Mouse (Mus musculus): ENCODE results near the gene Brox. TPM values are rescaled to one million over a fixed set of nuclear protein-coding genes. Genes with fewer than 3 reads are reported as not detected.

The Brox gene
- polyA plus RNA-seq, 1 experiment from 2014 or later: 51.8 TPM

DNA sequence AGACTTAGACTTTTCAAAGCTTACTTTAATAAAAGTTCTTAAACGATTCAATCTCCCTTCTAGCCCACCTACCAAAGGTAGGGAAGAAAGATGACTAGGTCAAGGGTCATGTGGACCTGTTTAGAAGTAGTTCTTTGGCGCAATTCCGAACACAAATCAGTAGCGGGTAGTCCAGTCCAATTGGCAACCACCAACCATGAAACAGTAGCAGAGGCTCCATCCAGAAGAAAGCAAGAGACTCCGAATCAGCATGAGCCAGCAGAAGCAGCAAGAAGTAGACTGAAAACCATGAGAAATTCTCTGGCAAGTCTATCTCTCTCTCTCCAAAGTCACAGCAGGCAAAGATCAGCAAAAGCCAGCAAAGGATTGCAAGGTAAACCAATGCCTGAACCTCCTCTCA lies 60.6 kb downstream of the Brox start:
- ATAC-seq (replicated peaks; ENCODE audit: insufficient number of reproducible peaks, low FRiP score, low TSS enrichment, low read depth) (no peak), DNase-seq (ENCODE audit: low spot score) (no peak)
- Histone ChIP-seq H3K27me3 (ENCODE audit: control insufficient read depth, insufficient read depth, low read length) (no peaks in the 10 kb centered on the region), H3K27ac (replicated peaks; ENCODE audit: low read depth, low read length) (no peak overlapping the region), H3K36me3 (replicated peaks; ENCODE audit: control insufficient read depth, insufficient read depth, low read depth, low read length) (no peaks in the 10 kb centered on the region), H3K9me3 (replicated peaks; ENCODE audit: control insufficient read depth, low read length) (no peaks in the 10 kb centered on the region), H3K4me1 (ENCODE audit: control insufficient read depth, insufficient read depth, low read length) (no peaks in the 10 kb centered on the region), H3K4me3 (ENCODE audit: low read depth, low read length) (no peak overlapping the region), H3K4me2 (ENCODE audit: low read depth, low read length) (no peak overlapping the region), H3K9ac (replicated peaks; ENCODE audit: low read length) (no peak overlapping the region)
- whole genome bisulfite sequencing: 91% methylated on average over 5 of the region's 5 CpGs

DNA sequence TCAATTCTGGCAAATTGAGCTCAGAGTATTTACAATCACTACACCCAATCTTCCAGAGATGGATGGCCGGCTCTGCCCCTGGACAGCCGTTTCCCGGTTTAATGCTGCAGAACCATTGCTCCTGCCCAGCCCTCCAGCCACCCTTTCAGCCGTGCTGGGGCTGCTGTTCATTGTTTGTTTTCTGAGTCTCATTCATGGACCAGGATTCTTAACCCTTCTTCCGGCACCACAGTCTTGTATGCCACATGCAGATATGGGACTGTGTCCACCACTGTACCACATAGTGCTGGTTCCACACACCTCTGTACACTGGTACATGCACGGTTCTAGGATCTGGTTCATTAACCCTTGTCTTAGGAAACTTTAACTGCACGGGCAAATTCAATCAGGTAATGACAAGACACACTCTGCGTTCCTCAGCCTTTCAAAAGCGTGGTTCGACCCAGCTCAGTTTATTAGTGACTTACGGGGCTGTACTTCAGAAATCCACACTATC lies 63.3 kb downstream of the Brox start:
- Histone ChIP-seq H3K36me3 (replicated peaks; ENCODE audit: control insufficient read depth, insufficient read depth, low read depth, low read length) (no peaks in the 10 kb centered on the region), H3K4me3 (ENCODE audit: low read depth, low read length) (no peak overlapping the region), H3K4me1 (ENCODE audit: control insufficient read depth, insufficient read depth, low read length) (no peaks in the 10 kb centered on the region), H3K9me3 (replicated peaks; ENCODE audit: control insufficient read depth, low read length) (no peaks in the 10 kb centered on the region), H3K27ac (replicated peaks; ENCODE audit: low read depth, low read length) (no peak overlapping the region), H3K4me2 (ENCODE audit: low read depth, low read length) (no peak overlapping the region), H3K27me3 (ENCODE audit: control insufficient read depth, insufficient read depth, low read length) (no peaks in the 10 kb centered on the region), H3K9ac (replicated peaks; ENCODE audit: low read length) (no peak overlapping the region)
- no peak for DNase-seq (ENCODE audit: low spot score)
- ATAC-seq (replicated peaks; ENCODE audit: insufficient number of reproducible peaks, low FRiP score, low TSS enrichment, low read depth): no peak
- 80% methylated on average over 11 of the region's 11 CpGs for WGBS

GRCm38 (mm10) chr1:183232985-183233678 lies 63.9 kb downstream of the Brox start:
- DNase-seq (ENCODE audit: low spot score) (no peak), ATAC-seq (replicated peaks; ENCODE audit: insufficient number of reproducible peaks, low FRiP score, low TSS enrichment, low read depth) (no peak)
- WGBS: 78% methylated on average over 7 of the region's 7 CpGs
- Histone ChIP-seq H3K36me3 (replicated peaks; ENCODE audit: control insufficient read depth, insufficient read depth, low read depth, low read length) (no peaks in the 10 kb centered on the region), H3K4me1 (ENCODE audit: control insufficient read depth, insufficient read depth, low read length) (no peaks in the 10 kb centered on the region), H3K9ac (replicated peaks; ENCODE audit: low read length) (no peak overlapping the region), H3K27ac (replicated peaks; ENCODE audit: low read depth, low read length) (no peak overlapping the region), H3K4me3 (ENCODE audit: low read depth, low read length) (no peak overlapping the region), H3K27me3 (ENCODE audit: control insufficient read depth, insufficient read depth, low read length) (no peaks in the 10 kb centered on the region), H3K9me3 (replicated peaks; ENCODE audit: control insufficient read depth, low read length) (no peaks in the 10 kb centered on the region), H3K4me2 (ENCODE audit: low read depth, low read length) (no peak overlapping the region)

DNA sequence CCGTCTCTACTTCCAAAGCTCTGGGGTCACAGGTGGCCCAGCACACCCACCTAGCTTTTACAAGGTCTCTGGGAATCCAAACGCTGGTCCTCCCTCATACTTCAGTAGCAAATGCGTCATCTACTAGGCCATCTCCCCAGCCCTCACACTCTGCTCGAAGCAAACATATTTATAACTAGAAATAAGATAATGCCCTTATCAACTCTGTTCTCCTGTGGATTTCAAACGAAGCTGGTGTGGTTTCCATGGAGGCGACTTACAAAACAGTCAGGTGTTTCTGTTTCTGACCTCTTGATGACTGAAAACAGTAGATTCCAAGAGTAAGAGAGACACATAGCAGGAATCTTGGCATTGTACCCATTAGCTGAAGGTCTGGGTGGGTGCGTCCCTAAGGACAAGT lies 69.6 kb downstream of the Brox start:
- no peak overlapping the region for H3K27ac ChIP-seq (replicated peaks; ENCODE audit: low read depth, low read length)
- H3K4me1 ChIP-seq (ENCODE audit: control insufficient read depth, insufficient read depth, low read length): no peaks in the 10 kb centered on the region
- H3K36me3 ChIP-seq (replicated peaks; ENCODE audit: control insufficient read depth, insufficient read depth, low read depth, low read length): no peaks in the 10 kb centered on the region
- DNase-seq (ENCODE audit: low spot score) (no peak), ATAC-seq (replicated peaks; ENCODE audit: insufficient number of reproducible peaks, low FRiP score, low TSS enrichment, low read depth) (no peak)
- no peaks in the 10 kb centered on the region for H3K9me3 ChIP-seq (replicated peaks; ENCODE audit: control insufficient read depth, low read length)
- H3K9ac ChIP-seq (replicated peaks; ENCODE audit: low read length): no peak overlapping the region
- H3K27me3 ChIP-seq (ENCODE audit: control insufficient read depth, insufficient read depth, low read length): no peaks in the 10 kb centered on the region
- no peak overlapping the region for H3K4me2 ChIP-seq (ENCODE audit: low read depth, low read length)
- 88% methylated on average over 7 of the region's 7 CpGs for WGBS
- H3K4me3 ChIP-seq (ENCODE audit: low read depth, low read length): no peak overlapping the region

Other genes starting within 250 kb of the Brox start
- 12.2 and 12.4 TPM in 2 replicates for gene Disp1, start 75.7 kb downstream of the Brox start, polyA plus RNA-seq (2014; fragmentation: Nextera tagmentation; extraction: Ambion mirVana)
- gene Aida, start 679 bp downstream of the Brox start, polyA plus RNA-seq (2014; fragmentation: Nextera tagmentation; extraction: Ambion mirVana): 33.7 and 40.9 TPM in 2 replicates
- 89.6 and 94.7 TPM in 2 replicates for gene Mia3, start 72.3 kb upstream of the Brox start, polyA plus RNA-seq (2014; fragmentation: Nextera tagmentation; extraction: Ambion mirVana)
- 17.0 and 19.5 TPM in 2 replicates for gene Taf1a, start 91.7 kb upstream of the Brox start, polyA plus RNA-seq (2014; fragmentation: Nextera tagmentation; extraction: Ambion mirVana)
- gene Hhipl2, start 120.9 kb upstream of the Brox start, polyA plus RNA-seq (2014; fragmentation: Nextera tagmentation; extraction: Ambion mirVana): 0.73 TPM in 1 of 2 replicates, not detected in the other

Data from embryonic facial prominence, embryonic 11.5 days (tissue).